Mouse (Mus musculus) liver, embryonic 14.5 days (tissue): ENCODE data around the gene Uap1l1. TPM values are rescaled to one million over a fixed set of nuclear protein-coding genes. Genes with fewer than 3 reads are reported as not detected.

Experiments used
- ATAC-seq: fragments of 200-750 bp; cut with Nextera tagmentation; 2 replicates; pipeline ENCODE4 v1.8.0; 2017; ENCODE audit warnings: moderate number of reproducible peaks, mild to moderate bottlenecking, moderate library complexity; ENCODE audit not compliant: insufficient read depth
- DNase-seq, 3 experiments: peaks; one replicate each; pipeline ENCODE4 v3.0.0-alpha.2; 2012 to 2013; ENCODE audit warnings: low read depth in 3 of 3, low spot score in 3 of 3
- H3K27ac ChIP-seq: fragments of 300-500 bp; sonication (generic); 2 replicates; pipeline ENCODE4 v1.5.1; 2014; ENCODE audit warnings: moderate library complexity, mild to moderate bottlenecking, control low read depth, inconsistent platforms
- H3K27me3 ChIP-seq: fragments of 300-500 bp; sonication (generic); 2 replicates; pipeline ENCODE4 v1.6.1; 2014; ENCODE audit warnings: mild to moderate bottlenecking, low read length, moderate library complexity; ENCODE audit not compliant: control insufficient read depth, insufficient read depth
- H3K36me3 ChIP-seq: fragments of 300-500 bp; sonication (generic); replicated peaks from 2 replicates; pipeline ENCODE4 v1.6.1; 2014; ENCODE audit warnings: low read depth; ENCODE audit not compliant: control insufficient read depth, insufficient read depth
- H3K4me1 ChIP-seq, 2 experiments: fragments of 200-500 bp in 1 of 2; fragments of 300-500 bp in 1 of 2; sonication (generic) in 1 of 2; replicated peaks; 2 replicates each; pipeline ENCODE4 v1.6.1; 2012 to 2014; ENCODE audit warnings: antibody characterized with exemption in 1 of 2, inconsistent platforms in 1 of 2, low read length in 1 of 2; ENCODE audit not compliant: control insufficient read depth in 2 of 2, insufficient read depth in 2 of 2
- H3K4me2 ChIP-seq: fragments of 300-500 bp; sonication (generic); 2 replicates; pipeline ENCODE4 v1.6.1; 2014; ENCODE audit warnings: low read depth, mild to moderate bottlenecking, control low read depth, moderate library complexity
- H3K4me3 ChIP-seq, 2 experiments: fragments of 200-500 bp in 1 of 2; fragments of 300-500 bp in 1 of 2; sonication (generic) in 1 of 2; 2 replicates each; pipeline ENCODE4 v1.5.1; 2012 to 2014; ENCODE audit warnings: low read depth in 2 of 2, low read length in 2 of 2, mild to moderate bottlenecking in 2 of 2, control low read depth in 1 of 2, inconsistent platforms in 1 of 2, moderate library complexity in 1 of 2; ENCODE audit not compliant: insufficient read depth in 1 of 2
- H3K9ac ChIP-seq: fragments of 300-500 bp; sonication (generic); replicated peaks from 2 replicates; pipeline ENCODE4 v1.6.1; 2014; ENCODE audit warnings: mild to moderate bottlenecking, control low read depth, moderate library complexity
- H3K9me3 ChIP-seq: fragments of 300-500 bp; sonication (generic); 2 replicates; pipeline ENCODE4 v1.6.1; 2016; ENCODE audit warnings: low read length, mixed read lengths; ENCODE audit not compliant: control insufficient read depth
- CTCF ChIP-seq: IDR thresholded peaks from 2 replicates; pipeline ENCODE4 v1.5.1; 2016; ENCODE audit warnings: antibody characterized with exemption, low read depth, control low read depth
- EP300 ChIP-seq: IDR thresholded peaks from 2 replicates; pipeline ENCODE4 v1.6.1; 2016; ENCODE audit warnings: antibody characterized with exemption, low read depth
- WGBS: fragments of 180-500 bp; shearing (Covaris S2); extraction: QIAGEN DNeasy Blood & Tissue Kit; methylation state at CpG from one replicate; pipeline ENCODE4 v1.1.7; 2014; ENCODE audit not compliant: insufficient replicate concordance; 5-methylcytosine and 5-hydroxymethylcytosine counted together
- polyA plus RNA-seq, 2 experiments: library from polyadenylated mRNA; depleted of rRNA in 1 of 2; stranded (reverse) in 1 of 2; unstranded in 1 of 2; fragments of >200 nt; fragmentation: Nextera tagmentation in 1 of 2; extraction: Ambion mirVana in 1 of 2; gene quantifications; 2 replicates each; pipeline versions ENCODE4 v1.2.1 to v1.2.3; 2012 to 2014

Uap1l1 gene
- polyA plus RNA-seq, 2 experiments = 3.8 to 9.3 TPM

- no peak overlapping the region for H3K4me2 ChIP-seq
- no peak for ATAC-seq
- no peaks in the 10 kb centered on the region for H3K36me3 ChIP-seq
- H3K4me3 ChIP-seq = no peak overlapping the region
- peaks cover 4% of the 10 kb centered on the region; the same call in 1 of the 2 replicates for H3K27me3 ChIP-seq
- 71% methylated on average over 13 of the region's 13 CpGs for WGBS
- no peak overlapping the region for H3K9ac ChIP-seq
- no peak for TF ChIP-seq EP300
- TF ChIP-seq CTCF = no peak
- no peak for DNase-seq
- H3K27ac ChIP-seq = no peak overlapping the region
- no peaks in the 10 kb centered on the region for H3K9me3 ChIP-seq
- peaks cover 0 to 4% of the 10 kb centered on the region in 2 experiments; a peak in 2 of 4 replicates for H3K4me1 ChIP-seq
These were observed 1.9 kb downstream of the Uap1l1 start for GRCm38 (mm10) chr2:25363478-25364178.

DNA sequence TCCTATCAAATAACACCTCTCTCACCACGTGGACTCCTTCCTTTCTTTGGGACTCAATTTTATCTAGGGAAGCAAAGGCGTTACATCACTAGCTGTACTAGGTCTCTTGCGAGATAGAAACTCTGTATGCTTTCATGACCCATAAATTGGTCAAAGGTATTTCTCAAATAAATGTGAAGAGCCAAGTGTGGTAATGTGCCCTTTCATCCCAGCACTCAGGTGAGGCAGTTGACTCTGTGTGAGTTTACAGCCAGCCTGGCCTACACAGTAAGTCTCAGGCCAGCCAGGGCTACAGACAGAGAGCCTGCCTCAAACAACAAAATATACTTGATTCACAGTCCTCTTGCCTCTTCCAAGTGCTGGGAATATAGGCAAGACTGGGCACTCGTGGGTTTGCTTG, 5.6 kb downstream of the Uap1l1 start:
- Histone ChIP-seq H3K4me1 (peaks cover 8 to 16% of the 10 kb centered on the region in 2 experiments; a peak in 3 of 4 replicates), H3K9ac (no peak overlapping the region), H3K27me3 (no peaks in the 10 kb centered on the region), H3K4me3 (no peak overlapping the region), H3K27ac (no peak overlapping the region), H3K4me2 (no peak overlapping the region), H3K36me3 (no peaks in the 10 kb centered on the region), H3K9me3 (no peaks in the 10 kb centered on the region)
- WGBS = 56% methylated on average over 4 of the region's 4 CpGs
- ATAC-seq (no peak), DNase-seq (no peak)
- TF ChIP-seq CTCF (no peak), EP300 (no peak)

GRCm38 (mm10) chr2:25356208-25357079, 9.0 kb downstream of the Uap1l1 start, which contains the start of gene Dpp7:
Gene Dpp7 (minus strand): TSS chr2:25356359.
- TF ChIP-seq EP300 (no peak), CTCF (no peak)
- DNase-seq = peak; percentile 68 to 76 (median 73)
- 5% methylated on average over 13 of the region's 13 CpGs for WGBS
- Histone ChIP-seq H3K9ac (peak within 1 kb of the TSS; percentile 53), H3K4me3 (peak within 1 kb of the TSS; percentile 56 to 88), H3K9me3 (no peaks in the 10 kb centered on the region), H3K4me2 (peak within 1 kb of the TSS; percentile 82), H3K36me3 (peaks cover 3% of the 10 kb centered on the region; the same call in 1 of the 2 replicates), H3K27ac (no peak within 1 kb of the TSS), H3K27me3 (no peaks in the 10 kb centered on the region), H3K4me1 (peaks cover 8 to 16% of the 10 kb centered on the region in 2 experiments; a peak in 3 of 4 replicates)
- peak; percentile 76 for ATAC-seq

GRCm38 (mm10) chr2:25355419-25356066, 9.9 kb downstream of the Uap1l1 start:
- no peaks in the 10 kb centered on the region for H3K27me3 ChIP-seq
- H3K9me3 ChIP-seq = no peaks in the 10 kb centered on the region
- WGBS = 33% methylated on average over 18 of the region's 18 CpGs
- no peak for DNase-seq
- H3K4me1 ChIP-seq = peaks cover 8 to 16% of the 10 kb centered on the region in 2 experiments; a peak in 3 of 4 replicates
- H3K9ac ChIP-seq = peak overlapping the region; percentile 53
- H3K36me3 ChIP-seq = peaks cover 7% of the 10 kb centered on the region
- no peak overlapping the region for H3K27ac ChIP-seq
- TF ChIP-seq EP300 = no peak
- no peak for TF ChIP-seq CTCF
- no peak for ATAC-seq
- peak overlapping the region; percentile 82 for H3K4me2 ChIP-seq
- peak overlapping the region; percentile 56 to 88 for H3K4me3 ChIP-seq
